Mouse (Mus musculus): Measurements from ENCODE around the gene Wnt5a.

- no peak for TF ChIP-seq POLR2A (IDR thresholded peaks at IDR 0.05; ENCODE audit: low read depth, low read length)
- TF ChIP-seq CTCF (IDR thresholded peaks at IDR 0.05; ENCODE audit: extremely low read depth, insufficient read depth, insufficient read length, insufficient replicate concordance), result no peak
These were observed 28.4 kb downstream of the Wnt5a start for GRCm38 (mm10) chr14:28532943-28533342.

Measured in spleen, adult 2 months (tissue).